Mouse (Mus musculus) G1E (cell line): Measurements from ENCODE around the gene Maml3. TPM values are rescaled to one million over a fixed set of nuclear protein-coding genes. Genes with fewer than 3 reads are reported as not detected.

ENCODE experiments used
- ATAC-seq: 2 replicates; pipeline ENCODE4 v1.8.0; 2016; ENCODE audit warnings: mild to moderate bottlenecking; ENCODE audit not compliant: insufficient number of reproducible peaks, poor library complexity, low FRiP score, severe bottlenecking; ENCODE audit errors: extremely low read depth
- DNase-seq: peaks from one replicate; pipeline ENCODE4 v3.0.0; 2012; ENCODE audit warnings: low spot score
- H3K27me3 ChIP-seq: 2 replicates; pipeline ENCODE4 v1.6.1; 2012; ENCODE audit warnings: mild to moderate bottlenecking, low read length, inconsistent platforms; ENCODE audit not compliant: insufficient read depth
- H3K36me3 ChIP-seq: replicated peaks from 2 replicates; pipeline ENCODE3; 2012; ENCODE audit warnings: mild to moderate bottlenecking, inconsistent platforms
- H3K4me1 ChIP-seq: 2 replicates; pipeline ENCODE4 v1.6.1; 2012; ENCODE audit warnings: low read depth, low read length, inconsistent platforms, mixed read lengths; ENCODE audit not compliant: insufficient read depth
- H3K4me3 ChIP-seq: 2 replicates; pipeline ENCODE4 v1.5.1; 2012; ENCODE audit warnings: low read depth, mild to moderate bottlenecking, inconsistent platforms, low read length, moderate library complexity, mixed read lengths
- H3K9me3 ChIP-seq: replicated peaks from 2 replicates; pipeline ENCODE4 v1.6.1; 2012; ENCODE audit warnings: inconsistent platforms
- CTCF ChIP-seq: IDR thresholded peaks from 2 replicates; pipeline ENCODE4 v1.5.1; 2012; ENCODE audit warnings: low read depth, low read length, inconsistent platforms, mixed read lengths
- GATA1 ChIP-seq: IDR thresholded peaks from 2 replicates; pipeline ENCODE4 v1.6.1; 2012; ENCODE audit warnings: borderline replicate concordance, low read length, inconsistent platforms, mixed read lengths
- GATA2 ChIP-seq: IDR thresholded peaks from 2 replicates; pipeline ENCODE4 v1.6.1; 2012; ENCODE audit warnings: low read depth, low read length, inconsistent platforms, borderline replicate concordance
- POLR2AphosphoS5 ChIP-seq: IDR thresholded peaks from 2 replicates; pipeline ENCODE4 v1.6.1; 2012; ENCODE audit warnings: low read depth, low read length, inconsistent platforms; ENCODE audit not compliant: insufficient replicate concordance
- TAL1 ChIP-seq: conservative IDR thresholded peaks from 2 replicates; pipeline ENCODE4 v1.6.1; 2012; ENCODE audit warnings: low read depth, low read length, inconsistent platforms, mixed read lengths
- polyA plus RNA-seq: library from polyadenylated mRNA; stranded (reverse); fragments of >175 nt; gene quantifications from 2 replicates; pipeline ENCODE4 v1.2.3, GENCODE M21; 2012
- total RNA-seq, 2 experiments: library from RNA; stranded (forward) in 1 of 2; stranded (reverse) in 1 of 2; fragments of 200-1000 nt in 1 of 2; fragments of >200 nt in 1 of 2; fragmentation: Nextera tagmentation in 1 of 2; gene quantifications; 2 replicates each; pipeline ENCODE4 v1.2.3; 2014 to 2017

Gene Maml3
- total and polyA plus RNA-seq, 3 experiments, result 0.01 to 0.49 TPM; not detected in 1

DNA sequence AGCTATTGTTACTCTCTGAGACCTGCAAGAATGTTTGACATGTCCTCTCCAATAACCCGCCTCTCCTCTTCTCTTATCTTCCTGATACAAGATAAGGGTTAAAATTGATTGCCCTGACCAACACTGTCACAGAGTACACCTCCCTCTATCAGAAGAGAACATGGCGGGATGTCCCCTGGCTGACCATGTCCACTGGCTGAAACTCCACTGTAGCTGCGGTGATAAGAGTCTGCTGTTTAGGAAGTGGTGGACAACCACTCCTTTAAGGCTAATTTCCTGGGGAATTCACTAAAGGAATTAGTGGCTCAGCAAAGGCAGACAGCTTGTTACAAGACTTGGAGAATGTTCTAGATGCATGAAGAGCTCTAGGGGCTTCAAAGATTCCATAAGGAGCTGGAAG is 371.2 kb downstream of the Maml3 start:
- DNase-seq (no peak), ATAC-seq (no peak)
- Histone ChIP-seq H3K27me3 (peaks cover 9% of the 10 kb centered on the region; the same call in 1 of the 2 replicates), H3K9me3 (no peaks in the 10 kb centered on the region), H3K4me3 (no peak overlapping the region), H3K36me3 (no peaks in the 10 kb centered on the region), H3K4me1 (peaks cover 36% of the 10 kb centered on the region)
- TF ChIP-seq GATA2 (no peak), POLR2AphosphoS5 (no peak), CTCF (no peak), TAL1 (no peak)

DNA sequence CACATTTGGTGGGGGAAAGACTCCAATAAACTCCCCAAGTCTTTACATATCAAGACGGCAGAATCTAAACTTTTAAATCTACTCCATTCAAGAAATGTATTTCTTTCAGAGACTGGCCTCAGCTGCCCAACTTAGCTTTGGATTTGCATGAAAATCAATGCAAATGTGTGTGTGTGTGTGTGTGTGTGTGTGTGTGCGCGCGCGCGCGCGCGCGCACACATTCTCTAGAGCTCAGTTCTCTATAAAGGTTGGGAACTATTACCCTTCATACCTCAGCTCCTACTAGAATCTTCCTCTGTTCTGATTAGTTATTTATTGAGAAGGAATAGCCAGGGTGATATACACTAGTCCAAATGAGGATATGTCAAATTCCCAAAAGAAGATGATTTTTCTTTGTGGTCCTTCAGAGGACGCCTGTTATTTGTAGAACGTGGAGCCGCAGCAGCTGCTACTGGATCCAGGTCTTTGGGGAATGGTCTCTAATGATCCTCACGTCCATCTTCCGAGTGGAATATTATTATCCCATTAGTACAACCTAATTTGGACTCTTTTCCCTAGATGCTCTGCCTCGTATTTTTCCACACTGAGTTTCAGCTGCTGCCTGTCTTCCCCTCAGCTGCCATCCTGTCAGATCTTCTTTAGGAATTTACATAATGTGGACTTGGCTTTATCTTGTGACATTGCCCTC is 372.8 kb downstream of the Maml3 start:
- no peak for ATAC-seq
- Histone ChIP-seq H3K9me3 (no peaks in the 10 kb centered on the region), H3K36me3 (no peaks in the 10 kb centered on the region), H3K4me3 (no peak overlapping the region), H3K27me3 (no peaks in the 10 kb centered on the region), H3K4me1 (peaks cover 51% of the 10 kb centered on the region)
- TF ChIP-seq POLR2AphosphoS5, result no peak
- TF ChIP-seq CTCF, result no peak
- TF ChIP-seq TAL1, result no peak
- TF ChIP-seq GATA1, result no peak
- no peak for TF ChIP-seq GATA2
- DNase-seq, result no peak

DNA sequence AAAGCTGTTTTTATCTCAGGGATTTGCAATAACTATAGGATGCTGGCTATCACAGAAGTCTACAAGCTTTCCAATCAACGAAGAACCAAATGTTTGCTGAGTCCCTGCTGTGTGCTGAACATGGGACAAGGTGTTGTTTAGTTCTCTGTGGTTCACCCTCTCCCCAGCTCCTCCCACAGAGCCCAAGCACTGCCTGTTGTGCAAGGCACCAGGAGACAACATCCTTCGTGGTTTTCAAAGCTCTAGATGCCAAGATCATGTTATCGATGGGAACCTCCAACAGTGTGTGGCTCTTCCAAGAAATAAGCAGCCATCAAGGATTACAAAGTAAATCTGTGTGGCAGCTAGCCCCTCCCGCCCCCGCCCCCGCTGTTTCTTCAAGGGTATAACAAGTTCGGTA is 374.2 kb downstream of the Maml3 start:
- H3K27me3 ChIP-seq, result no peaks in the 10 kb centered on the region
- H3K4me3 ChIP-seq, result no peak overlapping the region
- no peak for TF ChIP-seq TAL1
- TF ChIP-seq GATA2, result no peak
- TF ChIP-seq GATA1, result no peak
- no peak for TF ChIP-seq POLR2AphosphoS5
- TF ChIP-seq CTCF, result no peak
- no peaks in the 10 kb centered on the region for H3K9me3 ChIP-seq
- no peak for DNase-seq
- no peaks in the 10 kb centered on the region for H3K36me3 ChIP-seq
- ATAC-seq, result no peak
- peaks cover 65% of the 10 kb centered on the region for H3K4me1 ChIP-seq

DNA sequence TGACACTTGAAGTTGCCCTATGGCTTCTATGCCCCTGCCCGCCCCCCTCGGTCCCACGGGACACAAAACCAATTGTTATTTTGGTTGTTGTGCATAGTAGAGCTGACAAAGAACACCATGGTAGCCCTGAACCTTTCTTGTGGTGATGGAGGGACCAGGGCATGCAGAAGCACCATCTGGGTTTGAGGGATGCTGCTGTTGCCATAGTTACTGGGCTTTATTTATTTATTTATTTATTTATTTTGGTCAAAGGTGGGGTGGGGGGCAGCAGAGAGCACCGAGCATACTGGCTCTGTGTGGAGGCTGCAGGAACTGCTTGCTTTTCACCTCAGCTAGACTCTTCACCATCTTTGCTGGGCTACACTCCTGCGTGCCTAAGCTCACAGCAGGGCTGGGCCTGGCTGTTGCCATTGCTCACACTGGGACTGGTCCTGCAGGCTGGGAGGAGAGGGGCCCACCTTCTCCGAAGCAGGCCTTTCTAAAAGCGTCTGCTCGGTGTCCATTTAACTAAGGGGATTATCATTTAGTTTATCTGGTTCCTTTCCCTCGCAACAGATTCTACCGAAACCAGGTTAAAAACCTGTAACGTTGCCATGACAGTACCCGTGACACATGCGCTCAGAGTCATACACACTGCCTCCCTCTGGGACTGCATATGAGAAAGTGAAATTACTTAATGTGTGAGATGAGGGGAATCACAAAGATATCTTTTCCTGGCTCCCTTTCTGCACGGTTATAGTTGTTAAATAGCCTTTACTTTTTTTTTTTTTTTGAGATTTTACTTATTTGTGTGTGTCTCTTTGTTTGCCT is 375.6 kb downstream of the Maml3 start:
- ATAC-seq (no peak), DNase-seq (no peak)
- H3K9me3 ChIP-seq, result no peaks in the 10 kb centered on the region
- no peak for TF ChIP-seq TAL1
- H3K4me3 ChIP-seq, result no peak overlapping the region; the same call in 1 of the 2 replicates
- H3K4me1 ChIP-seq, result peaks cover 66% of the 10 kb centered on the region
- no peaks in the 10 kb centered on the region for H3K36me3 ChIP-seq
- H3K27me3 ChIP-seq, result no peaks in the 10 kb centered on the region

DNA sequence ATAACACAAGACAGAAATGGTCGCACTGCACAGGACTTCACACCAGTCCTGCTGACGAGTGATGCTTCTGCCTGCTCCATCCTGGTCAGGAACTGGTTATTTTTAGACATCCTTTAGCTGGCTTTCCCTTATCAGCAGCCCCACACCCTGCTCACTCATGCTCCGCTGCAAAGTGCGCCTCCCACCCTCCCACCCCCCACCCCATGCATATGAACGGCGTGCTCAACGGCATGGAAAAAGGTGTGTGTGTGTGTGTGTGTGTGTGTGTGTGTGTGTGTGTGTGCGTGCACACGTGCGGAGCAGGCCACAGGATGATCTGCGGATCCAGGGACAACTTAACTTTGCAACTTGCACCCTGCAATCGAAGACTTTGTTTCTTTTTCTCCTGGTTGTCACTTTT is 376.4 kb downstream of the Maml3 start:
- DNase-seq, result peak; percentile 73
- H3K36me3 ChIP-seq, result no peaks in the 10 kb centered on the region
- no peaks in the 10 kb centered on the region for H3K9me3 ChIP-seq
- no peaks in the 10 kb centered on the region for H3K27me3 ChIP-seq
- TF ChIP-seq POLR2AphosphoS5 (no peak), GATA1 (no peak), TAL1 (no peak; the same call in 1 of the 2 replicates), GATA2 (no peak), CTCF (no peak)
- peak; percentile 97 for ATAC-seq
- H3K4me1 ChIP-seq, result peaks cover 65% of the 10 kb centered on the region
- peak overlapping the region; percentile 54; the same call in 1 of the 2 replicates for H3K4me3 ChIP-seq

DNA sequence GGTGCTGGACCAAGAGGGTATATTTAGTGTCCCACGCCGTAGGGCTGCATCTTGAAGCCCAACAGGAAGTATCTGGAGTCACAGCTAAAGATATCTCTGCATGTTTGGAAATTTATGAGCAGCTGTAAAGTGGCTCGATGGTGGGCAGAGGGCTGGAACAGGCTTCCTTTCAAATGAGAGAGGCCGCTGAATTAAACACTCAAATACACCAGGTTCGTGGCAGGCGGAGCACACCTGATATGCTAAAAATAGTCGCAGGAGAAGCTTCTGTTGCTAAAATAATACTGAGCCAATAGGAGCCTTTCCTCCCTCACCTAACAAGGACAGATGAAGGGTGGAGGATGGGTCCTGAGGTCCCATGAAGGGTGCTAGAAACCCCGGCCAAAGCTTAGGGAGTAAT is 376.9 kb downstream of the Maml3 start:
- no peak for DNase-seq
- H3K36me3 ChIP-seq, result no peaks in the 10 kb centered on the region
- no peaks in the 10 kb centered on the region for H3K9me3 ChIP-seq
- ATAC-seq, result 0 out of 2 replicates have a peak, but pooled peaks have one; percentile 16
- H3K27me3 ChIP-seq, result no peaks in the 10 kb centered on the region
- TF ChIP-seq POLR2AphosphoS5, result no peak
- H3K4me1 ChIP-seq, result peaks cover 62% of the 10 kb centered on the region
- peak overlapping the region; percentile 4; the same call in 1 of the 2 replicates for H3K4me3 ChIP-seq
